Mouse (Mus musculus) liver, embryonic 12.5 days (tissue): ENCODE measurements around the gene Sptbn1. TPM values are rescaled to one million over a fixed set of nuclear protein-coding genes. Genes with fewer than 3 reads are reported as not detected.

Experiments
- ATAC-seq: fragments of 200-750 bp; cut with Nextera tagmentation; 2 replicates; pipeline ENCODE4 v1.8.0; 2017; ENCODE audit warnings: moderate number of reproducible peaks, mild to moderate bottlenecking, moderate library complexity
- H3K27ac ChIP-seq: fragments of 300-500 bp; sonication (generic); 2 replicates; pipeline ENCODE4 v1.5.1; 2016; ENCODE audit warnings: mild to moderate bottlenecking
- H3K27me3 ChIP-seq: fragments of 300-500 bp; sonication (generic); replicated peaks from 2 replicates; pipeline ENCODE4 v1.6.1; 2016; ENCODE audit warnings: mild to moderate bottlenecking, moderate library complexity
- H3K36me3 ChIP-seq: fragments of 300-500 bp; sonication (generic); 2 replicates; pipeline ENCODE4 v1.6.1; 2016; ENCODE audit warnings: mild to moderate bottlenecking, moderate library complexity
- H3K4me1 ChIP-seq: fragments of 300-500 bp; sonication (generic); 2 replicates; pipeline ENCODE4 v1.6.1; 2016
- H3K4me2 ChIP-seq: fragments of 300-500 bp; sonication (generic); 2 replicates; pipeline ENCODE4 v1.6.1; 2016; ENCODE audit warnings: mild to moderate bottlenecking, moderate library complexity
- H3K4me3 ChIP-seq: fragments of 300-500 bp; sonication (generic); 2 replicates; pipeline ENCODE4 v1.5.1; 2016; ENCODE audit warnings: mild to moderate bottlenecking, moderate library complexity
- H3K9ac ChIP-seq: fragments of 300-500 bp; sonication (generic); 2 replicates; pipeline ENCODE4 v1.6.1; 2016; ENCODE audit warnings: mild to moderate bottlenecking, moderate library complexity
- H3K9me3 ChIP-seq: fragments of 300-500 bp; sonication (generic); replicated peaks from 2 replicates; pipeline ENCODE4 v1.6.1; 2016; ENCODE audit warnings: mild to moderate bottlenecking, moderate library complexity
- WGBS: fragments of 180-500 bp; shearing (Covaris S2); methylation state at CpG from one replicate; pipeline ENCODE4 v1.1.7; 2016; ENCODE audit not compliant: insufficient replicate concordance; 5-methylcytosine and 5-hydroxymethylcytosine counted together
- polyA plus RNA-seq: library from polyadenylated mRNA; unstranded; fragments of >200 nt; fragmentation: Nextera tagmentation; extraction: Ambion mirVana; gene quantifications from 2 replicates; pipeline ENCODE4 v1.2.1, GENCODE M21; 2016

The Sptbn1 gene
- polyA plus RNA-seq, 1 experiment from 2014 or later, result 24.2 TPM

- Histone ChIP-seq H3K4me2 (no peak overlapping the region), H3K4me1 (no peaks in the 10 kb centered on the region), H3K27ac (no peak overlapping the region), H3K9ac (no peak overlapping the region), H3K9me3 (no peaks in the 10 kb centered on the region), H3K4me3 (no peak overlapping the region), H3K27me3 (no peaks in the 10 kb centered on the region), H3K36me3 (peaks cover 8% of the 10 kb centered on the region)
- no peak for ATAC-seq
- 52% methylated on average over 6 of the region's 6 CpGs for WGBS
These were observed 172.7 kb downstream of the Sptbn1 start for GRCm38 (mm10) chr11:30095212-30095773.

DNA sequence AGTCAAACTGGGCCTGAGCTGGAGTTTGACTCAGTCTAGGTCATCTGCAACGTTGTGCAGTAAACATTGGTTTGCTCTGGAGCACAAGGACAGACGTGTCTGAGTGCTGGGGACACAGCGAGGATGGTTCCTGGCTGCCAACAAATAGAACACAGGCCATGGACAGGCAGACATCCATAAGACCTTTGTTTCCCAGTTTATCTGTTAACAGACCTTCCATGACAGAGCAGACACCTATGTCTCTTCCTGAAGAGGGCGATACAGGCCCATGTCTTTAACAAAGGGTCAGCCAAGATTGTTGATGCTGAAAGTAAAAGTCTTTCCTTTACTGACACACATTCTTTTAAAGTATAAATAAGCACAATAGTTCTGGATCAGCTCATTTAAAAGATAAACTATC, 176.1 kb downstream of the Sptbn1 start:
- Histone ChIP-seq H3K27me3 (no peaks in the 10 kb centered on the region), H3K27ac (no peak overlapping the region), H3K36me3 (no peaks in the 10 kb centered on the region), H3K9ac (no peak overlapping the region), H3K4me3 (no peak overlapping the region), H3K9me3 (no peaks in the 10 kb centered on the region), H3K4me2 (no peak overlapping the region), H3K4me1 (no peaks in the 10 kb centered on the region)
- ATAC-seq, result no peak
- 41% methylated on average over 4 of the region's 4 CpGs for WGBS

GRCm38 (mm10) chr11:30085114-30085513, 182.9 kb downstream of the Sptbn1 start:
- Histone ChIP-seq H3K4me3 (no peak overlapping the region), H3K9ac (no peak overlapping the region), H3K36me3 (no peaks in the 10 kb centered on the region), H3K4me1 (no peaks in the 10 kb centered on the region), H3K27me3 (no peaks in the 10 kb centered on the region), H3K27ac (no peak overlapping the region), H3K4me2 (no peak overlapping the region), H3K9me3 (no peaks in the 10 kb centered on the region)
- no peak for ATAC-seq

DNA sequence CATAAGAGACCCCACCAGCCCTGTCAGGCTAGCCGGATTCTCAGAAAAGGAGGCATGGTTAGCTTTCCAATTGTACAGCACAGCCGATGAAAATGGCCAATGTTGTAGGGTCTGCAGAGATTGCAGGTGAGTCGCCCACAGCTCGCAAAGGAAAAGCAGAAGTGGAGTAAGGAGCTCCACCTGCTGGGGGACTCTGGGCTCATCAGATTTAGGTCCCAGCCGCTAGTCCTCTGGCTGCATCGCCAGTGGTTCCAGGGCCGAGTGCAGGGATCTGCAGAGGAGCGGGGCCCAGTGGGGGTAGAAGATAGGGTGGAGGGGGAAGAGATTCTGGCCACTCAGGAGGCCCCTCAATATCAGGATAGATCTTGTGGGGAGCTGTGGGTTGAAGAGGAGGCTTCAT, 210.7 kb downstream of the Sptbn1 start:
- no peak for ATAC-seq
- Histone ChIP-seq H3K9me3 (no peaks in the 10 kb centered on the region), H3K4me2 (no peak overlapping the region), H3K9ac (no peak overlapping the region), H3K27ac (no peak overlapping the region), H3K36me3 (no peaks in the 10 kb centered on the region), H3K4me3 (no peak overlapping the region), H3K4me1 (no peaks in the 10 kb centered on the region), H3K27me3 (no peaks in the 10 kb centered on the region)
- 34% methylated on average over 8 of the region's 8 CpGs for WGBS

Other genes with a start within 250 kb of the Sptbn1 start
- gene Eml6, start 242.1 kb downstream of the Sptbn1 start, polyA plus RNA-seq, result 0.15 and 0.25 TPM in 2 replicates
- not detected in 2 replicates for gene 4930505A04Rik, start 203.7 kb upstream of the Sptbn1 start, polyA plus RNA-seq